Mouse (Mus musculus) embryo, embryonic 10 days (tissue): ENCODE results near the gene Grb14.

ENCODE experiments used
- DNase-seq: peaks from one replicate; pipeline ENCODE4 v3.0.0-alpha.2; 2015; ENCODE audit warnings: low spot score

The Grb14 gene

DNA sequence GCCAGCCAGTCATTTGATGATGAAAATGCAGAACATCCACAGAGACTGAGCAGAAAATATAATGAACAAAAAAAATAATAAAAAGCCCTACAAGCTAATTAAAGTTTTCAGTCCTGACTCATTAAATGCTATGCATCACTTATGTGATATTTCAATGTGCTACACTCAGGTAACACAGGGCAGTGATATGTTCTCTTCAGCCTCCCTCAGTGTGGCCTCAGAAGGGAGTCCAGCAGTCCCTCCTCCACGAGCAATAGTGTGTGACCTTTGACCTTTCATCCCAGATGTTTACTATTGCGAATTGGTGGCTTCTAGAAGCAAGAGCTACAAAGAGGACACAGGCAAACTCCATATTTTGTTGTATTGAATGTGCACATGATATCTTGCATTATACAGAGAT, 146.5 kb downstream of the Grb14 start:
- peak; percentile 21 for DNase-seq
